Mouse (Mus musculus) layer of hippocampus, adult 18-20 months (tissue): ENCODE data around the gene Trim27. TPM values are rescaled to one million over a fixed set of nuclear protein-coding genes. Genes with fewer than 3 reads are reported as not detected.

Experiments used
- DNase-seq, 2 experiments: peaks; one replicate each; pipeline ENCODE4 v3.0.0; 2022; ENCODE audit warnings: low spot score in 2 of 2
- total RNA-seq, 2 experiments: library from RNA; stranded (reverse); gene quantifications; 2 replicates each; pipeline ENCODE4 v1.2.3; 2021

Gene Trim27
- total RNA-seq, 2 experiments from 2014 or later = 42.0 to 45.1 TPM

DNA sequence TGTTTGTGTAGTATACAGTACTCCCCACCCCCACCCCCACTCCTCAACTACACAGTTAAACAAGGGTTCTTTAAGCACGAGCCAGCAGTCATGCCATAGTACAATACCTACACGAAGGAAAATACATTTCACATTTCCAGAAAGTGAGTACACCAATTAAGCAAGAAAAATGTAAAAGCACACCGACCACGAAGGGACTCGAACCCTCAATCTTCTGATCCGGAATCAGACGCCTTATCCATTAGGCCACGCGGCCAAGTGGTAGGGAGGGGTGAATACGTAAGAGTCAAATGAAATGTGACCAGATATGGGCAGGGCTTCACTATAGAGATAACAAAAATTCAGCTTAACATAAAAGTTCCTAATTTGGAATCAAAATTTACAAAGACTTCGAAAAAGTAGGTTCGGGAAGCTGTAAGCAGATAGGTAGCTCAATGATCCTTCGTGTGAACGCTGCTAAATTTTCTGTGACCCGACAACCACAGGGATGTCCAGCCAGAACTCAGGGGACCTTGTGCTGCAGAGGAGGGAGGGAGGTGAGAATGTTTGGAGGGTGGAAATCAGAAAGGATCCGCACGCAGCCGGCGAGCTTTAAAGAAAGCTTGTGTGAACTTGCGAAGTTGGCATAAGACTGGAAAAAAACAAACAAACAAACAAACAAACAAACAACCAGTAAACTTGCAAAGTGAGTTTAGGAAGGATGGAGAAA is 36.2 kb downstream of the Trim27 start:
- DNase-seq = peak; percentile 77 to 93

DNA sequence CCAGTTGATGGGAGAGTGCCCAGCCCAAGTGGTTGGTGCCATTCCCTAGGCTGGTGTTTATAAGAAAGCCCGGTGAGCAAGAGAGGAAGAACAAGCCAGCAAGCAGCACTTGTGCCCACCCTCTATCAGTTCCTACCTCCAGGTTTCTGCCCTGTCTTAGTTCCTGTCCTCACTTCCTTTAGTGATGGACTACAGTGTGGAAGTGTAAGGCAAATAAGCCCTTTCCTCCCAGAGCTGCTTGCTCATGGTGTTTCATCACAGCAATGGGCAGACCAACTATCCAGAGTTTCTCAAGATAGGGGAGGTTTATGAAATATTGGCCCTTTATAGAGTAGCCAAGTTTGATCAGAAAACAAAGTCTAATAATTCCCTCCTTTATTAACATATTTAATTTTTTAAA is 37.5 kb downstream of the Trim27 start:
- no peak for DNase-seq

DNA sequence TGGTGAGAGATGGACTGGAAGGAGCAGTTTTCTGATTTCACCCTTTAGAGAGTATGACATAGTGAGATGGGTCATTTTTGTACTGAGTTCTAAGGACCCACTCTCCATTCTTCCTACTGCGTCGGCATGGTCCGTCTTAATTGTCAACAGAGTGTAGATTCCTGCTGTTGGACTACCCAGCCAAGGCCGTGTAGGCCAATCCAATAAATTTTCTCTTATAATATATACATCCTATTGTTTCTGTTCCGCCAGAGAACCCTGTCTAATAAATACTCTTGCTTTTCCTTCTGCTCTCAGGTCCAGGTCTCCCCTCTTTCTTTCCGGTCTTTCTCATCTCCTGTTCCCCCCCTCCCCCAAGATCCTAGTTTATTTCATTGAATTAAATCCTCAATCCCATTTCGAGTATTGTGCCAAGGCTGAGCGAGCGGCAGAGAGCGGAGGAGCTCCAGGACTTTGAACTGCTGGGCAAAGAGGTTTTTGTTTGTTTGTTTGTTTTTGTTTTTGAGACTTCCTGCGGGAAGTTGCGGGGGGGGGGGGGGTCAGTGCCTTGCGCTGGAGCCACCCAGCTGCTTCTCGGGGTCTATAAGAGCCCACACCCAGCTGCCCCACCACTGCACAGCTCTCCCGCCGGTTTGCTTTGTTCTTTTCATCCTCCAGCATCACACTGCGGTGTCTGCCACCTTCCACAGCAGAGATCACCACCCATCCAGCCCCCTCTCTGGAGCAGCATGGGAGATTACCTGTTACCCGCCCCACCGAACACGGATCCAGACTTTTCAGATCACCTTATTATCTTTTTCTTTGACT is 42.6 kb downstream of the Trim27 start:
- DNase-seq = no peak

DNA sequence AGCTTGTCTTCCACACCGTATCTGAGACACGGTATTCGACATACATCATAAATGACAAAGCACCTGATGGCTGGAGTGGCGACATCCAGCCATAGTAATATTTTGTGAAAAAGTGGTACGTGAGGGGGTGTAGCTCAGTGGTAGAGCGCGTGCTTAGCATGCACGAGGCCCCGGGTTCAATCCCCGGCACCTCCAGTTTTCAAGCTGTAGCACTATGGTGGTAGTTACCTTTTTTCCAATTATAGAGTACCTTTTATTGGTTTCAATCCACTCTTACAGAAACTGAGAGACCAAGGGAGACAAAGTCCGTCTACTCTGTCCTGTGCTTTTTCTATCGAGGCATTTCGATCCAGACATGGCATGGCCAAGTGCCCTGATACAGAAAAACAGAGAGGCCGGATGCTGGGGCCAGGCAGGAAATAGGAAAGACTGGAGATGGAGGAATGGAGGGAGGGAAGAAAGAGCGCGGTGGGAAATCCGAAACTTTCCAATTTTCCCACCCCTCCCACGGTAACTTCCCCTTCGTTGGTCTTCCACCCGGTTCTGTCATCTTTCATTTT is 43.3 kb downstream of the Trim27 start:
- DNase-seq = peak; percentile 88 to 96

DNA sequence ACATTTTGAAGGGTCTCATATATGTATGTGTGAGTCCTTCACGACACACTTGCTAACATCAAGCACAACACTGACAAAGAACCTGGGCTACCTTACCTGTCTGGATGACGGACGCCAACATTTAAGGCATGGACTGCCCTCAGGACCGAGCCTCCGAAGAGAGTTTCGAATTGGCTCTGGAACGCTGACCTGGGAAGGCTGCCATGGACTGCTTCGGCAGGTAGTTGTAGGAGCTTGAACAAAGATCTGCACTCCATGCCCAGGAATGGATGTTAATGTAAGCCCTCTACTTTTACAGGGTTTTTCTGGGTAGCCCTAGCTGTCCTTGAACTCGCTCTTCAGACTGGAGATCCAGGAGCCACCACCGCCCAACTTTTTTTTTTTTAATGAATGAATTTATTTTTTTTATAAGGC is 44.0 kb downstream of the Trim27 start:
- DNase-seq = no peak

DNA sequence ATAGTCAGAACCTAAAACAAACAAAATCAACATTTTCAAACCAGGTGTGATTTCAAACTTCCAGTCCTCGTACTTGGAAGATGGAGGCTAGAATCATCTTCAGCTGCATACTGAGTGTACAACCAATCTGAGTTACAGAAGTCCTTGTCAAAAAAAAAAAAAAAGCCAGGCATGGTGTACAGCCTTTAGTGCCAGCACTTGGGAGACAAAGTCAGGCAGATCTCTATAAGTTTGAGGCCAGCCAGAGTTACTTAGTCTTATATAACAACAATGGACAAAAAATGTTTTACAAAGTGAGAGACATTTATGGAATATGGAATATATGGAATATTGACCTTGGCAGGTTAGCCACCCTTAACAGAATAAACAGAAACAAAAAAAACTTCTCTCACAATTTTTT is 45.1 kb downstream of the Trim27 start:
- DNase-seq = no peak

DNA sequence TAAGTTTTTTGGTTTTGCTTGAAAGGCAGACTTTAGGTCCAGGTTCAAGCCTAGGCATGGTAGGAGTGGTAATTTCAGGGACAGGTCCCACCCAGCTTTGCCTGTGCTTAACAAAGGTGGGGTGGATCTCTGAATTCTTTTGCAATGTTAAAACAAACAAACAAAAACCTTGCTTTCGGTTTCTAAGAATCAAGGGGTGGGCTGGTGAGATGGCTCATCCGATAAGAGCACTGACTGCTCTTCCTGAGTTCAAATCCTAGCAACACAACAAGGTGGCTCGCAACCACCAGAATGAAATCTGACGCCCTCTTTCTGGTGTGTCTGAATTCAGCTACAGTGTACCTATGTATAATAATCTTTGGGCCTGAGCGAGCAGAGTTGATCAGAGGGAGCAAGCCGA is 46.0 kb downstream of the Trim27 start:
- no peak for DNase-seq

DNA sequence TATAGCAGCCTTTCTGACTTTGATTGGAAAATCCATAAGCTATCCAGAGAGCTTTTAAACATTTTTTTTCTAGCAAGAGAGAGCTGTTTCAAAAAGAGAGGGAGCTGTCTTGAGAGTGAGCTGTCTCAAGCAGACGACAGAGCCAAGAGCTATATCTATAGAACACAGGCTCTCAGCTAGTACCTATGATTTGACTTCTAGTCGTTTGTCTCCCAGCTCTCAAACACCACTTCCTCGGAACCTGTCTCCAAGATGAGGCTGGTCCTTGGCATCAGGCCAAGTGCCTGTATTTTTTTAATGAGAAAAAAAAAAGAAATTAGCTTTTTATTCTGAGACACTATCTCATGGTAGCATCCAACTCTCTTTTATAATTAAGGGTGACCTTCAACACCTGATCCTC is 46.8 kb downstream of the Trim27 start:
- no peak for DNase-seq

DNA sequence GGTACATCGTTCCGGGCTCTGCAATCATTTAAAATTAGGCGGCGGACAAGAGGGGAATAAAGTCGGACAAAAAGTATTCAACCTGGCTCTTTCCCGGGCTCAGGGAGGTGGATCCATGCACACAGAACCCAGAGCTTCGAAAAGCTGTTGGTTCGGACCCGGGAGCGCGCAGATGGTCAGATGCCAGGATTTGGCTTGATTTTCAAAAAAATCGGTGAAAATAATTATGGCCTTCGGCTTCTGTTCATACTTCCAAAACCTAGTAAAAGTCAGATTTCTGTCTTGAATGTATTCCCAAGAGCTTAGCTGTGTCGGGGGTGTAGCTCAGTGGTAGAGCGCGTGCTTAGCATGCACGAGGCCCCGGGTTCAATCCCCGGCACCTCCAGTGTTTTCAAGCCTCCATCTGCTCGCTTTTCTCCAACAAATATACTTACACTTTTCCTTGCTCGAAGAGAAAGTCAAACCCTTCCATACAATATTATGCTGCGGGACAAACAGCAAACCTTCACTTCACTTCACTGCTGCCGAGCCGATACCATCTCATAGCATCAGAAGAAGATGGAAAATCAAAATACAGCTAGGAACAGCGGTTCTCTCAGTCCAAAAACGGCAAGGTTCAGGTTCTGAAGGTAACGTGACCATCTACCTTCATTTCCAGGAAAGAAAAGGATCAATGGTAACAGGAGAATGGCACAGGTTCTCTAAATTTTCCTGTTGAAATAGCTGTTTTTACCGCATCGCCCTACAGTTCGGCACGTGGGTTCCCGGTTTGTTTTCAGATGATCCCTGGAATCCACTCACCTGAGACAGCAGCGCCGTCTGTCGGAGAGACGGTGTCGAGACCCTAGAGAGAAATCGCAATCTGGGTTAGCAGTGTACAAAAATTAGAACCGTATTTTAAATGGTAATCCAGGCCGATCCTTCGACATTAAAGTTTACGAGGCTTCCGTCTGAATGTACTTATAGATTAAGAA is 54.8 kb downstream of the Trim27 start:
- DNase-seq = peak; percentile 89 to 97

DNA sequence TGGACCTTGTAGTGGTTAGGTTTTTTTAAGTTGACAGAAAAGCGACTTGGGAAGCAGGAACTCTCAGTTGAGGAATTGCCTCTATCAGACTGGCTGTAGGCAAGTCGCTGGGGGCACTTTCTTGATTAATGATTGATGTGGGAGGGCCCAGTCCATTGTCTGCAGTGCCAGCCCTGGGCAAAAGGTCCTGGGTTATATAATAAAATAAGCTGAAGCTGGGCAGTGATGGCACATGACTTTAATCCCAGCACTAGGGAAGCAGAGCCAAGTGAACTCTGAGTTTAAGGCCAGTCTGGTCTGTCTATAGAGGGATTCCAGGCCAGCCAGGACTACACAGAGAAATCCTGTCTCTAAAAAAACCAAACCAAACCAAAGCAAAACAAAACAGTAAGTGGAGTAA is 57.5 kb downstream of the Trim27 start:
- no peak for DNase-seq

DNA sequence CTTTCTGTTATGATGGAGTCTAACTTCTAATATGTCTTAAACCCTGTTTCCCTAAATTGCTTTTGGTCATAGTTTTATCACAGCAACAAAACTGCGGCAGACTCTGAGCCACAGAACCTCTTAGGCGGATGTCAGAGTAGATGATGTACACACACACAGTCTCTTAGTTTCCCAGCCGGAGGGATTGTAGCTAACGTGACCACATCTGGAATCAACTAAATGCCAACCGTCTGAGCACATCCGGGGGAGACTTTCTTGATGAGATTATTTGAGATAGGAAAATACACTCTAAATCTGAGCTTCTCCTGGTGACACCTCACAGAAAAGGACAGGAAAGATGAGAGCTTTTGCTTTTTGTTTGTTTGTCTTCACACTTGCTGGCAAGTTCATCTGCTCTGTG is 57.9 kb downstream of the Trim27 start:
- DNase-seq = no peak

DNA sequence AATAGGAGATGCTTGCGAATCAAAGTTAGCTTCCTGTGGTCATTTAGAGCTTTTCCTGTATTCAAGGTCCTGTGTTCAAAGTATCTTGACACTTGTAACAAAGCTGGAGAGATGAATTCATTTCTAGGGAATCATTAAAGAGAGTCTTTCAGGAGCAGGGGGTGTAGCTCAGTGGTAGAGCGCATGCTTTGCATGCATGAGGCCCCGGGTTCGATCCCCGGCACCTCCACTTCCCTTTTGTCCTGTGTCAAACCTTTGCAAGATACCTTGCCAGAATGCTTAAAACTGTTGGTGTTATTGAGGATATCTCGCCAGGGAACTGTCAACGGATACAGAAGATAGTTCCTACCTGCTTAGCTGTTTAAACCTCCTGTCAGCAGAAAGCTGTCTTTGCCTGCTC is 61.5 kb downstream of the Trim27 start:
- peak in 1 of 2 experiments; percentile 61 for DNase-seq

DNA sequence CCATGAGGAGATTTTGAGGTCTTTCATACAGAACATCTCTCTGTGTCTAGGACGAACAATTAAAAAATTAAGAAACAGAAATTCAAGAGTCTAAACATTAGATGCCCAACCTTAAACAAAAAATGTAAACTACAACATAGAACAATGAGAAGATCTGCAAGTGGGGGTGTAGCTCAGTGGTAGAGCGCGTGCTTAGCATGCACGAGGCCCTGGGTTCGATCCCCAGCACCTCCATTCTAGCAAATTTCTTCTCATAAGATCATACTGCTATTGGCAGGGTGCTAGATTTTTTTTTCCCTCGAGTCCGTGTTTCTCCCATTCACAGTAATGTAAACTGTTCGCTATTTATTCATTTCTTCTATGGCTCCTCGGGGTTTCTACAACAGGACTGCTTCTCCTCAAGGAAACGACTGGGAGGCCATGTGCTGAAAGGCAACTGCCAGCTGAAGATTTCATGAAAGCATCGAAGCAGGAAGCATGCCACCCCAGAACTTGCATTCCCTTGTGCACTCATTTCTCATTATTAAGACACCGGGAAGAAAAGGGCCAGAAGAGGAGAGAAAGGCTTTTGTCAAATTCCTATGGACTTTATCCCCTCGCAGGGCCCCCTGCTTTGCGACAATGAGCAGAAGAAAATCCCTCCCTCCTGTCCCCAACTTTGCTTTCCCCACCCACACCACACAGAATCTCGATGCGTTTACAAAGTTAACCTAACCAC is 63.3 kb downstream of the Trim27 start:
- peak in 1 of 2 experiments; percentile 42 for DNase-seq

DNA sequence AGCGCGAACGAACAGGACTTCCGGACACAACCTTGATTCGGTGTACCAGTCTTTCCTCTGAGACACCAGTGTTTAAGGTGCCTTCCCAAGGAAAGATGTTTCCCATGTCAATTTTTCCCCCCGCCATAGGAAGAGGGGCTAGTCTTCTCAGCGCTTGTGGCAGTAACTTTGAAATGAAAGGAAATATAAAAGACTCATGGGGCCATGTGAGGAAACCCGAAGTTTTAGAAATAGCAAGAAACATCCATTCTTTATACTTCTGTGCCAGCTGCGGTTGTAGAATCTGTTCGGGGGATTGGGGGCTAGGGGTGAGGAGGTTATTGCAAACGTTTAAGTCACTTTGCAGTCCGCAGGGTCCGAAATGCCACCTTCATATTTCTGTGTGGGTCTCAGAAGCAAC is 64.0 kb downstream of the Trim27 start:
- DNase-seq = no peak

DNA sequence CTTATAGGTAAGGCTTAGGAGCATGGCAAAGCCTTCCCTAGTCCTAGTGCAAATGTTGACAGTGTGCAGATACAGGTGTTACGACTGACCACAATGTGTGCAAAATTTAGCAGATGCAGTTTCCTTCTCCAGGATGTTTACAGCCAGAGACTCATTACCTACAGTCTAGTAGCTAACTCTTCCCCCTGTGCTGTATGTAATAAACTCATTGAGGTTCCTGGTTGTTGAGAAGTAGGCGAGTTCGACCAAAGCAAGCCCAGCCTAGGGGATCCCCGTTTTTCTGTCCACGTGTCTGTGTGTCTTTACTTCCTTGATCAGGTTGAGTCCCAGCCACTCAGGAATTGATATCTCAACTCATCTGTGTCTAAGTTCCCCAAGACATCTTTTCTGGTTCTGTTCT is 64.8 kb downstream of the Trim27 start:
- no peak for DNase-seq

Other genes starting within 250 kb of the Trim27 start
- not detected for gene Olfr1370, start 104.5 kb upstream of the Trim27 start, total RNA-seq
- gene Olfr1369-ps1, start 68.0 kb upstream of the Trim27 start, total RNA-seq = not detected
- not detected for gene Olfr263, start 49.8 kb upstream of the Trim27 start, total RNA-seq
- not detected for gene Olfr1368, start 33.6 kb upstream of the Trim27 start, total RNA-seq
- not detected for gene Gpx5, start 113.3 kb downstream of the Trim27 start, total RNA-seq
- not detected for gene Gpx6, start 132.7 kb downstream of the Trim27 start, total RNA-seq
- not detected for gene Olfr1367, start 167.5 kb downstream of the Trim27 start, total RNA-seq
- gene Zscan12, start 183.4 kb downstream of the Trim27 start, total RNA-seq = 1 to 10 TPM; 8.6 TPM
- gene Zkscan3, start 223.3 kb downstream of the Trim27 start, total RNA-seq = 10 to 100 TPM; 36.9 to 41.3 TPM